ENCODE assay signal across 8 mouse cellular contexts in genomic region chr2:73485236-73486119, GRCm38 (mm10). TPM values are rescaled to one million over a fixed set of nuclear protein-coding genes. Genes with fewer than 3 reads are reported as not detected.
DNase-seq lines count a peak whose midpoint lies in the region; ATAC-seq lines count a peak whose summit lies in the region.

No protein-coding gene starts in this region.

- WGBS in heart, embryonic 13.5 days, result 58% methylated on average over 26 of the region's 26 CpGs
- 15% methylated on average over 26 of the region's 26 CpGs for WGBS in liver, embryonic 12.5 days (ENCODE audit: insufficient replicate concordance)

- no peaks in the 10 kb centered on the region for H3K27me3 ChIP-seq in heart, embryonic 13.5 days (replicated peaks)
- no peaks in the 10 kb centered on the region for H3K27me3 ChIP-seq in liver, embryonic 12.5 days (replicated peaks)

- no peaks in the 10 kb centered on the region for H3K9me3 ChIP-seq in heart, embryonic 13.5 days
- no peaks in the 10 kb centered on the region for H3K9me3 ChIP-seq in liver, embryonic 12.5 days (replicated peaks)

- peak overlapping the region; percentile 61 for H3K4me2 ChIP-seq in heart, embryonic 13.5 days
- H3K4me2 ChIP-seq in liver, embryonic 12.5 days, result peak overlapping the region; percentile 76

- H3K27ac ChIP-seq in heart, embryonic 13.5 days (replicated peaks), result peak overlapping the region; percentile 85
- H3K27ac ChIP-seq in liver, embryonic 12.5 days, result peak overlapping the region; percentile 83

- no peak for ATAC-seq in heart, embryonic 13.5 days (ENCODE audit: extremely low read depth, insufficient number of reproducible peaks, low FRiP score, low TSS enrichment)
- peak; percentile 89 for ATAC-seq in liver, embryonic 12.5 days

- peak overlapping the region; percentile 32 for H3K4me3 ChIP-seq in heart, embryonic 13.5 days
- peak overlapping the region; percentile 63 for H3K4me3 ChIP-seq in liver, embryonic 12.5 days

- peak; percentile 68 for DNase-seq in B cell, adult 2 months
- peak; percentile 88 for DNase-seq in MEL-GATA-1-ER (ENCODE audit: extremely low read depth, low read depth)
- peak; percentile 26 to 31 for DNase-seq in spleen, postnatal 14 days (ENCODE audit: low spot score in 2 of 2)
- DNase-seq in adrenal gland, postnatal 4 days (ENCODE audit: low spot score in 2 of 2), result no peak
- no peak for DNase-seq in retina, embryonic 14.5 days (ENCODE audit: low spot score)
- DNase-seq in left cerebral cortex, postnatal 10 days (ENCODE audit: extremely low spot score in 1 of 2, low spot score in 2 of 2), result no peak

- intact Hi-C loops in left cerebral cortex, postnatal 10 days (cut with DNase I), result no loop called here

- H3K9ac ChIP-seq in heart, embryonic 13.5 days, result peak overlapping the region; percentile 64
- H3K9ac ChIP-seq in liver, embryonic 12.5 days, result peak overlapping the region; percentile 73

- H3K36me3 ChIP-seq in heart, embryonic 13.5 days, result no peaks in the 10 kb centered on the region
- peaks cover 4% of the 10 kb centered on the region; the same call in 1 of the 2 replicates for H3K36me3 ChIP-seq in liver, embryonic 12.5 days

- H3K4me1 ChIP-seq in heart, embryonic 13.5 days, result peaks cover 41% of the 10 kb centered on the region
- peaks cover 38% of the 10 kb centered on the region for H3K4me1 ChIP-seq in liver, embryonic 12.5 days

RNA-seq across cellular contexts. Expression of gene Wipf1, which starts 44.1 kb away (rescaled TPM):
- 4.0 and 5.0 TPM in 2 replicates for polyA plus RNA-seq in heart, embryonic 13.5 days (2015; fragmentation: Nextera tagmentation; extraction: Ambion mirVana)
- polyA plus RNA-seq in liver, embryonic 12.5 days (2016; fragmentation: Nextera tagmentation; extraction: Ambion mirVana), result 5.7 and 6.1 TPM in 2 replicates
- 10 to 100 TPM; 20.4 to 22.1 TPM for total RNA-seq in adrenal gland, postnatal 4 days (2021)
- total RNA-seq in left cerebral cortex, postnatal 10 days (2021), result 1 to 10 TPM; 7.5 to 7.9 TPM

Comparison
In these comparisons a context has a peak if more than half of its experiments do, and no peak if none do; other contexts are left out.
1. DNase-seq: peak in B cell, adult 2 months (2 of 2), MEL-GATA-1-ER (single experiment) and spleen, postnatal 14 days (2 of 2); none in adrenal gland, postnatal 4 days (0 of 2), retina, embryonic 14.5 days (single experiment) and left cerebral cortex, postnatal 10 days (0 of 2).